Mouse (Mus musculus) left cerebral cortex, adult 2 months (tissue): ENCODE measurements at regions not wholly inside any gene's neighbourhood (a gene's known extent, or its start where the extent isn't known, plus 50 kb on each side); places are given as distances from the start of the nearest gene placed in this dataset.

ENCODE experiments used
- DNase-seq, 2 experiments: peaks; one replicate each; pipeline ENCODE4 v3.0.0; 2021 to 2022; ENCODE audit warnings: low spot score in 2 of 2, mixed read lengths in 1 of 2; ENCODE audit errors: extremely low spot score in 1 of 2
- H3K27ac ChIP-seq: fragments of 200-600 bp; 2 replicates; pipeline ENCODE4 v1.8.1; 2022
- H3K4me3 ChIP-seq: fragments of 200-600 bp; 2 replicates; pipeline ENCODE4 v1.8.1; 2022
- CTCF ChIP-seq: fragments of 200-600 bp; IDR thresholded peaks from 2 replicates; pipeline ENCODE4 v1.8.1; 2022; ENCODE audit warnings: antibody characterized with exemption, mild to moderate bottlenecking, moderate library complexity
- intact Hi-C: fragments of 180-260 bp; cut with DNase I; formaldehyde crosslinking; loops from one replicate; pipeline ENCODE4 v1.15.1; 2025

DNA sequence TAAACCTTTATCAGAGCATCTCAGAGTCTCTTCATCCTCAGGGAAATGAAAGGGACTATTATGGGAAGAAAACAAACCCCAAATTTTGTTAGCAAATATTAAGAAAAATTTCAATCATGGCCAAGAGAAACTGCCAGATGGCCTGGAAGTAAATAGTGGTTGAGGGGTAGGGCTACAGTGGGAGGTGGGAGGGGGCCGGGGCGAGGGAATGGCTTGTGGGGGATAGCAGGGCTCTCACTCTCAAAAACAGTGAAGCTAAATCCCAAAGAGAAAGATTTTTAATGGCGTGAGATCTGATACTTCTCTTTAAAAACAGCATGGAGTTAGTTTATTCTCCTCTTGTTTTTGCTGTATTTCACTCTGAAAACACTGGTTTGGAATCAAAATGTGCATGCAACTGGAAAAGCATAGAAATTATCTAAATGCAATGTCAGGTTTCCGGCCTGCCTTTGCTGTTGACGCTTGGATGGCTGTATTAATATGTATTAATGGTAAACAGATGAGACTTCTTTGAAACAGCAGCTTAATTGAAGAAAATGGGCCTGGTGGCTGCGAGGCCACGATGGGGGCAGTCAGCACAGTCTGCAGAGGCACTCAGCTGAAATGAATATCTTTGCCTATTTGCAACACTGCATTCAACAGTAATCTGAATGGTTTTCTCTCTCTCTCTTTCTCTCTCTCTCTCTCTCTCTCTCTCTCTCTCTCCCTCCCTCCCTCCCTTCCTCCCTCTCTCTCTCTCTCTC, 99.8 kb upstream of the Spats2l start:
- H3K27ac ChIP-seq: no peak overlapping the region
- no peak overlapping the region for H3K4me3 ChIP-seq
- intact Hi-C loops: no loop called here
- DNase-seq: no peak
- no peak for TF ChIP-seq CTCF

GRCm38 (mm10) chr1:57684387-57685162, 89.4 kb upstream of the Spats2l start:
- no peak for DNase-seq
- H3K4me3 ChIP-seq: no peak overlapping the region
- TF ChIP-seq CTCF: no peak
- H3K27ac ChIP-seq: no peak overlapping the region
- intact Hi-C loops: no loop called here

DNA sequence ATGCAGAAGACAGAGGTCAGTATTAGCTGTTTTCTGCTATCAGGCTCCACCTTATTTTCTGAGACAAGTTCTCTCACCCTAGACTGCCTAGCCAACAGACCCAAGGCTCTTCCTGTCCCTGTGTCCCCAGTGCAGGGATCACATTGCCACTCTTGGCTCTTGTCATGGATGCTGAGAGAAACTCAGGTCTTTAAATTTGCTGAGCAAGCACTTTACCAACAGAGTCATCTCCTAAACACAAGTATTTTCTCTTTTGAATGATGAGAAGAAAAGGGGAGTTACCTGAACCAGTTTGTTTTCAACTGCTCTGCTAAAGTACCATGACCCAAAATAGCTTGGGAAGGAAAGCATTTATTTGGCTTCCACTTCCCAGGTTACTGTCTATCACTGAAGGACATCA, 84.7 kb upstream of the Spats2l start:
- intact Hi-C loops: no loop called here
- no peak for TF ChIP-seq CTCF
- no peak overlapping the region for H3K27ac ChIP-seq

GRCm38 (mm10) chr1:57707906-57708305, 66.1 kb upstream of the Spats2l start:
- no peak for DNase-seq
- intact Hi-C loops: loop anchor here (10.0 kb wide), 1 partner anchor 243 kb away; no protein-coding TSS in a partner anchor
- no peak for TF ChIP-seq CTCF

More for the DNA sequence above, 84.7 kb upstream of the Spats2l start:
- DNase-seq: no peak
- no peak overlapping the region for H3K4me3 ChIP-seq

GRCm38 (mm10) chr1:57712916-57713503, 61.0 kb upstream of the Spats2l start:
- DNase-seq: no peak
- no peak for TF ChIP-seq CTCF
- intact Hi-C loops: no loop called here

More at GRCm38 (mm10) chr1:57707906-57708305, 66.1 kb upstream of the Spats2l start:
- H3K27ac ChIP-seq: no peak overlapping the region
- H3K4me3 ChIP-seq: no peak overlapping the region

DNA sequence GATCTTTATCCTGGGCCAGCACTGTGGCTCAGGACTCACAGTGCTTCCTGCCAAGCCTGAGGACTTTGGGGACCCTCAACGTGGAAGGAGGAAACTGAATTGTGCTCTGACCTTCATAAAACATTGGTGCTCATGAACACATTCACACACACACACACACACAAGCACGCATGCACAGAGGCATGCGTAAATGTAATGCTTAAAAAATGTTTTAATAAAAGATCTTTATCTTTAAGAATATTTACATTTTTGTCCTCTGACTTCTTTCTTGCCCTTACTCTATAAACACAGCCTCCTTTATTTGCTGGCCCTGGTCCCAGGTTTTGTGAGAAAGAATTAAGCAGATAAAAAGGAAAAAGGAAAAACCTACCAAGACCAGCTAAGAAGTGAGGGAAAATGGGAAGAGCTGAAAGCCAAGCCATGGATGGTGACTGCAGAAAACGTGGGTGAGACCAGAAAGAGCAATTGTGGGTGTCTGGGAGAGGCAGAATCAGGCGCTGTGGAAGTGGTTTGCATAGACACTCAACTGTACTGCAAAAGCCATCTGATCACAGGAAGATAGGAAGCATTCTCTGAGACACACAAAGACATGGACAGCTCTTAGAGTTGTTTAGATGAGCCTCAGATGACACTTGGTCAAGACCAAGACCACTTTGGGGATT, 56.7 kb upstream of the Spats2l start:
- TF ChIP-seq CTCF: no peak
- H3K27ac ChIP-seq: no peak overlapping the region
- no peak overlapping the region for H3K4me3 ChIP-seq
- DNase-seq: no peak
- intact Hi-C loops: no loop called here

More at GRCm38 (mm10) chr1:57712916-57713503, 61.0 kb upstream of the Spats2l start:
- Histone ChIP-seq H3K4me3 (no peak overlapping the region), H3K27ac (no peak overlapping the region)

DNA sequence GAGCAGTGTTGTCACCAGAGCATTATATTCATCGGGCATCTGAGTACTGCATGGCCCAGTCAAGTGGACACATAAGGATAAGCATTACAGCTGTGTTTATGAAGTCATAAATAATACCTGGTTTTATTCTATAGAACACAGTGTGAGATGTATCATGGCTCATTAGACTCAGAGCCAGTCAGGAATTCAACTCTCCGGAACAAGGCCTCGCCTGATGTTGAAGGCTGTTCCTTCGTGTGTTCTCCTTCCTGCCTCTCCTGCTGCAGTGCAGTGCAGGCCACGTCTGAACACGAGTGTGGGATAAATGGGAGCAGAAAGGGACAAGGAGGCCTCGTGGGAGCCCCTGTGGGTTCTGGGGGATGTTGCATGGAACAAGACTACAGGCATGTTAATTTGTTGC, 55.6 kb upstream of the Spats2l start:
- no peak for TF ChIP-seq CTCF
- no peak overlapping the region for H3K27ac ChIP-seq
- no peak for DNase-seq
- no peak overlapping the region for H3K4me3 ChIP-seq
- intact Hi-C loops: no loop called here
